Mouse (Mus musculus): ENCODE data around the gene Slc39a13.
"Not testable (repeated sequence)": the region's sequence is repeated elsewhere in the genome, so short reads cannot be mapped to it uniquely, and the experiment has no call there.

Gene Slc39a13

DNA sequence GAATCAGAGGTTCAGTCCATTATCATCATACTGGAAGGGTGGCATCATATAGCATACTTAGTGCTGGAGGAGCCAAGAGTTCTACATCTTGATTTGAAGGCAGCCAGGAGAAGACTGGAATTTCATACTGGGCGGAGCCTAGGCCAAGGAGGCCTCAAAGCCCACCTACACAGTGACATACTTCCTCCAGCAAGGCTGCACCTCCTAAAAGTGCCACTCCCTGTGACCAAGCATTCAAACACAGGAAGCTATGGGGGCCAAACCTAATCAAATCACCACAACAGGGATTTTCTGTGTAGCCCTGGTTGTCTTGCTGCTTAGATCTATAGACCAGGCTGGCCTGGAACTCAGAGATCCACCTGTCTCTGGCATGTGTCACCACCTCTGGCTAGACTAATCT lies 46.3 kb downstream of the Slc39a13 start:
- no peak for DNase-seq

- no peak for DNase-seq
These were observed 47.1 kb downstream of the Slc39a13 start for GRCm38 (mm10) chr2:91023131-91023530.

DNA sequence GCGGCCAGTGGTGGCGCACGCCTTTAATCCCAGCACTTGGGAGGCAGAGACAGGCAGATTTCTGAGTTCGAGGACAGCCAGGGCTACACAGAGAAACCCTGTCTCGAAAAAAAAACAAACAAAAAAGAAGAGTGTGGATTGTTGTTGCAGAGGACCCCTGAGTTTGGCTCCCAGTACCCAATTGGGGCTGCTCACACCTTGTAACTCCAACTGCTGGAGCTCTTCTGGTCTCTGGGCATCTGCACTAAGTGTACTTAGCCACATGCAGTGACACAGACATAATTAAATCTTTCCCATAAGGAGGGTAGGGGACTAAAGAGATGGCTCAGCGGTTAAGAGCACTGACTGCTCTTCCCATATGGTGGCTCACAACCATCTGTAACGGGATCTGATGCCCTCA lies 48.0 kb downstream of the Slc39a13 start:
- not testable (repeated sequence) for DNase-seq

DNA sequence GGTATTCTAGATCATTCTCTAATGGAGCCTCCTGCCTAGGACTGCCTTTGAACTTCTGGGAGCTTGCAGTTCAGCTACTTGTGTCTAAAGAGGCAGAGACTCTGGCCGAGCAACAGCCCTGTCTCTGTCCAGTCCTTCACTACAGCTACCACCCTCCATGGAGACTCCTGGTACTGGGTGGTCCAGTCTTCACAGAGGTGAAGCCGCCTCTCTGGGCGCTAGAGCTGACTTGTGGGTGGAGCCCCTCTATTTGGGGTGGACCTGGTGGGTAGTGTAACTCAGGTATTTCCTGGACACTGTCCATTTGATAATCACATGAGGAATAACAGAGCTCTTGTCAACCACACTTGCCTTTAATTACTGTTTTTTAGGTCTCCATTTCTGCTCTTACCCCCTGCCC lies 50.3 kb downstream of the Slc39a13 start:
- no peak for DNase-seq

- DNase-seq, result no peak
These were observed 52.0 kb downstream of the Slc39a13 start for GRCm38 (mm10) chr2:91018061-91018788.

DNA sequence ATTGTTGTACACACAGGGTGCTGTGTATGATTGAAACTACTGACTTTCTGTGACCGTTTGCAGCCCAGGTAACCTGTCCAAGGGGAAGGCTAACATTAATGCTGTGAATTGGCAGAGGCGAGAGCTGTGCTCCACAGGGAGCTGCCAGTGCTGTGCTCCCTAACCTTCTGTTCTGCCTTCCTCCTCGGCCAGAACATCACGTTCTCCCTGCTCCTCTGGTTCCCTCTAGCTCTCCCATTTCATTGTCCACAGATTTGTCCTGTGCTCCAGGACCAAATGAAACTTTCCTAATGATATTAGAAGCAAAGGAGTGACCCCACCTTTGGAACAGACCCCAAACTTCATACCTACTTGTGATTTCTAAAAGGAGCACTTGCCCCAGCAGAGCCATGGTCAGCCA lies 54.8 kb downstream of the Slc39a13 start:
- no peak for DNase-seq

DNA sequence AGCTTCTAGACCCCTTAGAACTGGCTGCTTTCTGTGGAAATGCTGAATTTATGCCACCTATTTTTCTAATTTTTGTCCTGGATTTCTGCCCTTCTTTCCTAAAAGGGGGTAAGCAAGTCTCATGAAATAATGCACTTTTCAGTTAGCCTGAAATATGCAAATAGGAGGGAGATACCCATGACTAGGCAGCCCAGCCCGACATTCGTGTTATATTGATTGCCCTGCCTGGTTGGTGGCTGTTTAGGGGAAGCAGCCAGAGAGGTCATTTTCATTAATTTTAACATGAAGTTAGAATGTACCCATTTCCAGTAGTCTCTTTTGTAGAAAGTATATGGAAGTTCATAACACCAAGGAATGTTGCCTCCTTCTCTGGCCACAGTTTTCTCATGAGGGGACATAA lies 56.3 kb downstream of the Slc39a13 start:
- no peak for DNase-seq

Measured in thymus, adult 18-20 months (tissue).